Mouse (Mus musculus) limb, embryonic 14.5 days (tissue): ENCODE results near the gene Cd300a. TPM values are rescaled to one million over a fixed set of nuclear protein-coding genes. Genes with fewer than 3 reads are reported as not detected.
A peak's percentile ranks its signal among the peaks of the same experiment; 100 is the strongest.

Experiments used
- ATAC-seq: fragments of 200-750 bp; cut with Nextera tagmentation; 2 replicates; pipeline ENCODE4 v1.8.0; 2017; ENCODE audit warnings: low read depth, moderate number of reproducible peaks, moderate TSS enrichment; ENCODE audit not compliant: low FRiP score
- DNase-seq: peaks from one replicate; pipeline ENCODE4 v3.0.0-alpha.2; 2015; ENCODE audit warnings: low spot score
- H3K27ac ChIP-seq: fragments of 300-500 bp; sonication (generic); replicated peaks from 2 replicates; pipeline ENCODE4 v1.5.1; 2014; ENCODE audit warnings: low read depth, mild to moderate bottlenecking, low read length, moderate library complexity, mixed read lengths
- H3K27me3 ChIP-seq: fragments of 300-500 bp; sonication (generic); 2 replicates; pipeline ENCODE4 v1.6.1; 2014; ENCODE audit warnings: low read length, mixed read lengths; ENCODE audit not compliant: control insufficient read depth, insufficient read depth
- H3K36me3 ChIP-seq: fragments of 300-500 bp; sonication (generic); 2 replicates; pipeline ENCODE4 v1.6.1; 2014; ENCODE audit warnings: mild to moderate bottlenecking, low read length, moderate library complexity, mixed read lengths; ENCODE audit not compliant: control insufficient read depth, insufficient read depth
- H3K4me1 ChIP-seq: fragments of 300-500 bp; sonication (generic); 2 replicates; pipeline ENCODE4 v1.6.1; 2014; ENCODE audit warnings: antibody characterized with exemption, low read length, mixed read lengths; ENCODE audit not compliant: control insufficient read depth, insufficient read depth
- H3K4me2 ChIP-seq: fragments of 300-500 bp; sonication (generic); replicated peaks from 2 replicates; pipeline ENCODE4 v1.6.1; 2014; ENCODE audit warnings: low read depth, mild to moderate bottlenecking, low read length, moderate library complexity; ENCODE audit not compliant: severe bottlenecking
- H3K4me3 ChIP-seq: fragments of 300-500 bp; sonication (generic); replicated peaks from 2 replicates; pipeline ENCODE4 v1.5.1; 2014; ENCODE audit warnings: low read length
- H3K9ac ChIP-seq: fragments of 300-500 bp; sonication (generic); 2 replicates; pipeline ENCODE4 v1.6.1; 2014; ENCODE audit warnings: mild to moderate bottlenecking, low read depth, low read length, moderate library complexity; ENCODE audit not compliant: severe bottlenecking
- H3K9me3 ChIP-seq: fragments of 300-500 bp; sonication (generic); 2 replicates; pipeline ENCODE4 v1.6.1; 2016; ENCODE audit warnings: low read length; ENCODE audit not compliant: control insufficient read depth
- POLR2A ChIP-seq: fragments of 200-500 bp; IDR thresholded peaks from 2 replicates; pipeline ENCODE4 v1.8.0; 2012; ENCODE audit warnings: inconsistent platforms, mild to moderate bottlenecking, moderate library complexity, borderline replicate concordance; ENCODE audit not compliant: insufficient read depth, insufficient read length; ENCODE audit errors: extremely low read depth
- WGBS: fragments of 180-500 bp; shearing (Covaris S2); extraction: QIAGEN DNeasy Blood & Tissue Kit; methylation state at CpG from one replicate; pipeline ENCODE4 v1.1.7; 2014; 5-methylcytosine and 5-hydroxymethylcytosine counted together
- polyA plus RNA-seq, 2 experiments: library from polyadenylated mRNA; depleted of rRNA in 1 of 2; stranded (reverse) in 1 of 2; unstranded in 1 of 2; fragments of >200 nt; fragmentation: Nextera tagmentation in 1 of 2; extraction: Ambion mirVana in 1 of 2; gene quantifications; 2 replicates each; pipeline versions ENCODE4 v1.2.1 to v1.2.3; 2012 to 2014

Cd300a gene
- polyA plus RNA-seq, 2 experiments: 1.5 to 2.2 TPM

DNA sequence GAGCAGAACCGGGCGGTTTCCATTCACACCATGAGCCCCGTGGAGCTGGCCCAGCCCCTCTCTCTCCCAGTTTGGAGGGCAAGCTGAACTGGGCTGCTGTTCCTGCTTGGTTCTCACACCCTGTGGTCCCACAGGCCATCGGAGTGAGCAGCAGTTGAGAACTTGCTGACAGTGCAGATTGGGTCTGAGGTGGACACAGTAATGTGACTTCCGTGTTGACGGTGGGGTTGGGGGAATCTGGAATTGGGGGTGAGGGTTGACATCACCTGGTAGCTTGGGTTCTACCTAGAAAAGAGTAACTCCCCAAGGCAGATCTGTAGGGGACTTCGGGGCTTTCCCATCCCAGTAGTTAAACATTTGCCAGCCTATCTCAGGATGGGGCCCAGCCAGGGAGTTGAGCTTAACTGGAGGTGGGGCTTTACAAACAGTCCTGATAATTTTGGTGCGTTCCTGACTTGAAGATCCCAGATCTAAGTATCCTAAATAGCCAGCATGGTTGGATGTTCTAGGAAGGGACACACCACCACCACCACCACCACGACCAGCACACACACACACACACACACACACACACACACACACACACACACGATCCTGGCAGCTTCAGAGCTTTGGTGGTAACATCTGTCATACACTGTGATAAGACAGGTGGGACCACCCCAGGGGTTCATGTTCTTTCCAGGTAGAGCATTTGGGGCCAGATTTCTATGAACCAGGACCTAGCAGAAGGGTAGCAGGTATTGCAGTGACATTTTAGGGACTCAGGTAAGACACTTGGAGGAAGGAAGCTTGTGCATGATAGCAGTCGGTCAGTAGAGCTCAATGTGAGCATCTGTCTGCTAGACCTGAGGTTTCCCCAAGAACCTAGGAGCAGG, 22.2 kb upstream of the Cd300a start:
- Histone ChIP-seq H3K4me2 (no peak overlapping the region), H3K9ac (no peak overlapping the region), H3K27ac (no peak overlapping the region), H3K36me3 (peaks cover 78% of the 10 kb centered on the region), H3K27me3 (no peaks in the 10 kb centered on the region), H3K4me1 (peaks cover 3% of the 10 kb centered on the region; the same call in 1 of the 2 replicates), H3K9me3 (no peaks in the 10 kb centered on the region), H3K4me3 (no peak overlapping the region)
- no peak for ATAC-seq
- no peak for TF ChIP-seq POLR2A
- 64% methylated on average over 11 of the region's 11 CpGs for WGBS
- DNase-seq: no peak

DNA sequence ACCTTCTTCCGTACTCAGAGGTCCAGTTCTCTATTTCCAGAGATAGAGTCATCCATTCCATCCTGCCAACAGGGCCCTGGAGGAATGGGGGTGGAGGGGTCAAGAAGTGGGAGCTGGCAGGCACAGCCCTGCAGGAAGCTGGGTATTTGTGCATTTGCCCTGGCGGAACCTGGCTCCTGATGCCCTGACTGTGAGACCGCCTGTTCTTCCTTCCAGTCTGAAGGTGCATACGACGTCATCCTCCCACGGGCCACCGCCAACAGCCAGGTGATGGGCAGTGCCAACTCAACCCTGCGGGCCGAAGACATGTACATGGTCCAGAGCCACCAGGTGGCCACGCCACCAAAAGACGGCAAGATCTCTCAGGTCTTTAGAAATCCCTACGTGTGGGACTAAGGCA, 21.6 kb upstream of the Cd300a start:
- peaks cover 10% of the 10 kb centered on the region for H3K4me1 ChIP-seq
- H3K27me3 ChIP-seq: no peaks in the 10 kb centered on the region
- ATAC-seq: no peak
- no peak overlapping the region for H3K4me3 ChIP-seq
- H3K9ac ChIP-seq: no peak overlapping the region
- 89% methylated on average over 12 of the region's 12 CpGs for WGBS
- H3K4me2 ChIP-seq: no peak overlapping the region
- no peak for DNase-seq
- H3K27ac ChIP-seq: no peak overlapping the region
- H3K36me3 ChIP-seq: peaks cover 78% of the 10 kb centered on the region
- TF ChIP-seq POLR2A: no peak
- H3K9me3 ChIP-seq: no peaks in the 10 kb centered on the region

DNA sequence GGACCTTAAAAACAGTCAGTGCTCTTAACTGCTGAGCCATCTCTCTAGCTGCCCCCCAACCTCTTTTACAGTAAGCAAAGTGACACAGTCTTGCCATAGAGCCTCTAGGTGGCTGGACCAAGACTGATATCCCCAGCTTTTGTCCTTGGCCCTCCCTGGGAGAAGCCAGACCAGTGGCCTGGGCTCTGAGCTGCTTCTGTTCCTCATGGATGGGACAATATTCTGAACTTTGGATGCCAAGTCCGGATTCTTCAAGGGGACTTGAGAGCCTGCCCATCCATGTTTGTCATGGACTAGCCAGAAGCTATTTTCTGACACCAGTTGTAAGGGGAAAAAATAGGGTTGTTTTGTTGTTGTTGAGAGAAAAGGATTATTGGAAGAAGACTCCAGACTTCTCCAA, 20.1 kb upstream of the Cd300a start:
- Histone ChIP-seq H3K4me3 (no peak overlapping the region), H3K27ac (no peak overlapping the region), H3K27me3 (no peaks in the 10 kb centered on the region), H3K9me3 (no peaks in the 10 kb centered on the region), H3K4me1 (peaks cover 12% of the 10 kb centered on the region), H3K4me2 (no peak overlapping the region), H3K9ac (no peak overlapping the region), H3K36me3 (peaks cover 63% of the 10 kb centered on the region)
- DNase-seq: no peak
- ATAC-seq: no peak
- no peak for TF ChIP-seq POLR2A
- 90% methylated on average over 1 of the region's 1 CpGs for WGBS

DNA sequence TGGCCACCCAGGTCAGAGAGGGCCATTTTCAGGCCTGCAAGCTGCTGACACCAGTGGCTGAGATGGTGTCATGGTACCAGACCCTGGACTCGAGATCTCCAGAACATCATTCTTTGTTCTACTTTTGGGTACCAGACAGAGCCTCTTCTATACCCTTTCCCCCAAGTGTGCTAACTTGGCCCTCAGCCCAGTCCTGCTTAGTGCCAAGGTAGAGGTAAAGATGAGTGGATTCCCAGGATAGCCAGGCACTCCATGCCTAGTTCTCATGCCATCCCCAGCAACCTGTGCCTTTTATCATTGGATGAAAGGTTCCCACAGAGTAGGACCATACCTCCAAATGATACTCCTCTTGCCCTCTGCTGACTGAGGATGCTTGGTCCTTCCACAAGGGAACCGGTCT, 18.3 kb upstream of the Cd300a start:
- WGBS: 70% methylated on average over 2 of the region's 2 CpGs
- Histone ChIP-seq H3K4me1 (peaks cover 26% of the 10 kb centered on the region), H3K27ac (no peak overlapping the region), H3K4me3 (no peak overlapping the region), H3K9me3 (no peaks in the 10 kb centered on the region), H3K9ac (no peak overlapping the region), H3K4me2 (no peak overlapping the region), H3K27me3 (no peaks in the 10 kb centered on the region), H3K36me3 (peaks cover 53% of the 10 kb centered on the region)
- ATAC-seq: no peak
- no peak for TF ChIP-seq POLR2A
- DNase-seq: no peak

DNA sequence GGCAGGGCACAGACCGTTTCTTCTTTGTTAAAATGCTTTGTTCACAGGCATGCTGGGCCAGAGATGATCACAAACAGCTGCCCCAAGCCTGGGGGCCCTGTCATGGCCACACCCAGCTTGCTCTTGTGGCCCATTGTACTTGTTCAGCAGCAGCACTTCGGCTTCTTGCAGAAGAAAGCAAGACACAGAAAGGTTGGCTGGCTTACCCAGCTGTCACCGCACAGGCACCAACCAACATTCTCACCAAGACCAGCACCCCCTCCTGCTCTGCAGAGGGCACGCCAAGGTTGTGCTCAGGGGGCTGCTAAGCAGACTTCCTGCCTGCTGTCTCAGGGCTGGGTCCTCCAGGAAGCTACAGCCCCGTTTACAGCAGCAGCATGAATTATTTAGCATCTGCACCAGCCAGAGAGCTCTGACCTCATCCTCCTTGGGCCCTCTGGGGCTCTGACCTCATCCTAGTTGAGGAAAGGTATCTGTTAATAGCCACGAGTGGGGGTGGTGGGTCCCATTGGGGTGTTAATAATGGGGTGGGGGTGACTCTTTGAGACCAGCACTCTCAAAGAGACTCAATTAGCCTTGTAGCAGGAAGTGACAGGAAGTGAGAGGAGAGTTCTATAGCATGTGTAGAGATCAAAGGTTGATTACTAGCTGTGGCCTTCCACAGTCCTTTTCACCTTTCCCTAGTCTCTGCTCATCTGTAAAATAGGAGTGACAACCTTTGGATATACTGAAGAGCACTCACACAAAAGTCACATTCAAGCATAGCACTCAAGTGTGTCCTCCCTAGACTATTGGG, 16.6 kb upstream of the Cd300a start:
- H3K27me3 ChIP-seq: no peaks in the 10 kb centered on the region
- H3K27ac ChIP-seq: peak overlapping the region; percentile 40
- no peak for TF ChIP-seq POLR2A
- H3K9ac ChIP-seq: no peak overlapping the region; the same call in 1 of the 2 replicates
- 18% methylated on average over 6 of the region's 6 CpGs for WGBS
- H3K36me3 ChIP-seq: peaks cover 38% of the 10 kb centered on the region
- ATAC-seq (0 out of 2 replicates have a peak, but pooled peaks have one; percentile 48), DNase-seq (no peak)
- H3K9me3 ChIP-seq: no peaks in the 10 kb centered on the region
- peaks cover 26% of the 10 kb centered on the region for H3K4me1 ChIP-seq
- H3K4me3 ChIP-seq: no peak overlapping the region
- no peak overlapping the region for H3K4me2 ChIP-seq
